Mouse (Mus musculus): ENCODE results near the gene Ubald1. TPM values are rescaled to one million over a fixed set of nuclear protein-coding genes. Genes with fewer than 3 reads are reported as not detected.

Gene Ubald1
- polyA plus RNA-seq, 1 experiment from 2014 or later, result 29.8 TPM

DNA sequence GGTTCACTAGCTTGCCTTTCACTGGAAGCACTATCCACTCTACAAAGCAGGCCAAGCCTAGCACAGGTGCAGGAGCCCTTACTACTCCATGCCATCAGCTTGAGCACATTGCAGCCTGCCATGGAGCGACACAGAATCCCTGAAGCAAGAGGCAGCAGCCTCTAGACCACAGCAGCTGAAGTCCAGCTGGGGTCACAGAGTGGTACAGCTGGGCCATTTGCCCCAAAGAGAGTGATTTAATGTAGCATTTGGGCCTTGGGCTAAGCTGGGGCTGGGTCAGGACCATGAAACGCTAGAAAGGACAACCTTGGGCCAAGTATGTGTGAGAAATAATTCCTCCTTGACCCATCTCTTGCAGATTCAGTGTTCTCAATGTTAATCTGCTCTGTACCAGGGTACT lies 32.0 kb downstream of the Ubald1 start:
- DNase-seq (ENCODE audit: low spot score), result no peak
- Histone ChIP-seq H3K9me3 (no peaks in the 10 kb centered on the region), H3K4me1 (no peaks in the 10 kb centered on the region), H3K27ac (no peak overlapping the region), H3K27me3 (ENCODE audit: insufficient read depth, poor library complexity, severe bottlenecking) (no peaks in the 10 kb centered on the region; the same call in 1 of the 2 replicates), H3K4me3 (no peak overlapping the region), H3K36me3 (no peaks in the 10 kb centered on the region)
- 79% methylated on average over 2 of the region's 2 CpGs for WGBS

DNA sequence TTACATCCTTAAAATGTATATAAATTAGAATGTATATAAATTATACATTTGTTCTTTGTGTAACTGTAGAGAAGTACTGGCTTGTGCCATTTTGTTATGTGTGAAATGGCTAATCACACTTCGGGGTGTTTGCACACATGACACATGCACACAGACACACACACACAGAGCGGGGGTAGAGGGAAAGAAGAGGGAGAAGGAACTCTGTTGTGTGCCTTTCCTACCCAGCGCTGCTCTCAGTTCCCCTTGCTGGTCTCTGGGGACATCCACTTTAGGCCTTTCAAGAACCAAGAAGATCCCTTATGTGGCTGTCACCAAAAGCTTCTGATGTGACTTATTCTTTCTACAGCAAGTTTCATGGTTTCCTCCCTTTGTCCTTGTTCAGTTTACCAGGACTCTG lies 33.1 kb downstream of the Ubald1 start:
- no peak for DNase-seq (ENCODE audit: low spot score)
- H3K4me3 ChIP-seq, result no peak overlapping the region
- H3K27ac ChIP-seq, result no peak overlapping the region
- no peaks in the 10 kb centered on the region for H3K36me3 ChIP-seq
- WGBS, result 65% methylated on average over 3 of the region's 3 CpGs
- H3K9me3 ChIP-seq, result no peaks in the 10 kb centered on the region
- H3K4me1 ChIP-seq, result no peaks in the 10 kb centered on the region
- no peaks in the 10 kb centered on the region; the same call in 1 of the 2 replicates for H3K27me3 ChIP-seq (ENCODE audit: insufficient read depth, poor library complexity, severe bottlenecking)

DNA sequence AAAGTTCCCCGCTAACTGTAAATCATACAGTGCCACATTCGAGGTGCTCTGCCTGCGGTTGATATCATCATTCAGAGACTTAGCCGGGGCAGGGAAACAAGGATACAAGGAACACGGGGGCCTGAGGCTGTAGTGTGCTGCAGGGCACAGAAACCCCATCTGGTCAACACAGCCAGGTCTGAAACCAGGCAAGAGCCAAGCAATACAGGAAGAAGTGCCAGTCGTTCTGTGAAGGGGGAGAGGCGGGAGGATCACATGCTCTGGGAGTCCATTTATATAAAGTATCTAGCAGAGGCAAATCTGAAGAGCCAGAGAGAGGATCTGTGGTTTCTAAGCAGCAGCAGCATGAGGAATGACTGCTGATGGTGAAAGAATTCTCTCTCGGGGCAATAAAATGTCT lies 39.9 kb downstream of the Ubald1 start:
- Histone ChIP-seq H3K9me3 (no peaks in the 10 kb centered on the region), H3K27ac (no peak overlapping the region), H3K36me3 (no peaks in the 10 kb centered on the region), H3K4me1 (no peaks in the 10 kb centered on the region), H3K4me3 (no peak overlapping the region), H3K27me3 (ENCODE audit: insufficient read depth, poor library complexity, severe bottlenecking) (no peaks in the 10 kb centered on the region)
- no peak for DNase-seq (ENCODE audit: low spot score)
- WGBS, result 77% methylated on average over 8 of the region's 8 CpGs

DNA sequence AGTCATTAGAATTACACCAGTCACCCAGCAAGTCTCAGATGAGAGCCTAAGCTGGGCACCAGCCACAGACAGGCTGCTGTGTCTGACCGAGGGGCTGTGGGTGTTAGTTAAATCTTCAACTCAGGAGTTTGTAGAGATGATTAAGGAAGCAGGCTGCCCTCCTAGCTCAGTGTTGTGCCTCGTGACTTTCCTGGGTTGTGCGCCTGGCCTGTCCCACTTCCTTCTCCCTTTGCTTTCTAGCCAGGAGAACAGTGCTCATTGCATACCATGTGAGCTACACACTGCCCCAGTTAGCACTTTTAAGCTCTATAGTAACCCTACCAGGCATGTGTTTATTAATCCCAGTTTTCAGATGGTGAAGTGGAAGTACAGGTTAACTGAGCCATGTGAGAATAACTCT lies 40.6 kb downstream of the Ubald1 start:
- Histone ChIP-seq H3K27me3 (ENCODE audit: insufficient read depth, poor library complexity, severe bottlenecking) (no peaks in the 10 kb centered on the region), H3K4me3 (no peak overlapping the region), H3K4me1 (no peaks in the 10 kb centered on the region), H3K27ac (no peak overlapping the region), H3K9me3 (no peaks in the 10 kb centered on the region), H3K36me3 (no peaks in the 10 kb centered on the region)
- DNase-seq (ENCODE audit: low spot score), result no peak
- WGBS, result 75% methylated on average over 3 of the region's 3 CpGs

DNA sequence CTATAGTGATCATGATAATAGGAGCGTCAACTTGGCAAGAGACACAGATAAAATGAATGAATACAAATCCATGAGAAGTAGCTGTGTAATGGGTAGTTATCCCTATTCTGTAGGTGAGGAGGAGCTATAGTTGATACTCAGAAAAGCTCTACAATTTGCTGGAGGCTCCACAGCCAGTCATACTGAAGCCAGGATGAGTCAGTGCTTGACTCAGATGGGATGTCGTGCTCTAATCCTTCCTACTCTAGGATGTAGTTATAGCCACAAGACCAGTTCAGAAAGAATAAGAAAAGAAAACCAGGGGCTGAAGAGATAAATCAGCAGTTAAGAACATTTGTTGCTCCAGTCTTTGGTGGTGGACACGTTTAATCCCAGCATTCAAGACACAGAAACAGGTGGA lies 42.5 kb downstream of the Ubald1 start:
- WGBS, result 68% methylated on average over 3 of the region's 3 CpGs

DNA sequence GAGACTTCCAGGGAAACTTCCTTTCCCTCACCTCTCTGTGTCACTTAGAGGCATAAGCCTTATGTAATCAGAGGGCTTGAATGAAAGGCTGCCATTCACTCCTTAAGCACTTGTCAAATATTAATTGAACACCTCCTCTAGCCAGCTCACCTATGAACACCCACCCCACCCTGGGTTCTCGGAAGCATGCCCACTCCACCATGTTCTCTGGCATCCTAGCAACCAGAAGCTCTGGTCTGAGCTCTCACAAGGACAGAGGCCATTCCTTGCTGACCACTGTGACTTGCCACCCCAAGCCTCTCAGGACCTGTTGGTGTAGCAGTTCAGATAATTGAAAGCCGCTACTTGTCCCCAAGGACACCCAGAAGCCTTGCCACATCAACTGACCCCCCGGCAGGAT lies 44.9 kb downstream of the Ubald1 start, which contains the start of gene 4930562C15Rik:
TSS of gene 4930562C15Rik (plus strand) at position 226 of the 400 bp plus-strand sequence.
- Histone ChIP-seq H3K36me3 (no peaks in the 10 kb centered on the region), H3K27me3 (ENCODE audit: insufficient read depth, poor library complexity, severe bottlenecking) (no peaks in the 10 kb centered on the region), H3K4me3 (no peak within 1 kb of the TSS), H3K4me1 (peaks cover 2% of the 10 kb centered on the region; the same call in 1 of the 2 replicates), H3K27ac (no peak within 1 kb of the TSS), H3K9me3 (no peaks in the 10 kb centered on the region)
- 80% methylated on average over 3 of the region's 3 CpGs for WGBS
- DNase-seq (ENCODE audit: low spot score), result no peak

More for the DNA sequence above, 42.5 kb downstream of the Ubald1 start:
- H3K36me3 ChIP-seq, result no peaks in the 10 kb centered on the region
- H3K27ac ChIP-seq, result no peak overlapping the region
- no peak for DNase-seq (ENCODE audit: low spot score)
- H3K9me3 ChIP-seq, result no peaks in the 10 kb centered on the region
- no peaks in the 10 kb centered on the region for H3K27me3 ChIP-seq (ENCODE audit: insufficient read depth, poor library complexity, severe bottlenecking)
- H3K4me1 ChIP-seq, result no peaks in the 10 kb centered on the region
- no peak overlapping the region for H3K4me3 ChIP-seq

DNA sequence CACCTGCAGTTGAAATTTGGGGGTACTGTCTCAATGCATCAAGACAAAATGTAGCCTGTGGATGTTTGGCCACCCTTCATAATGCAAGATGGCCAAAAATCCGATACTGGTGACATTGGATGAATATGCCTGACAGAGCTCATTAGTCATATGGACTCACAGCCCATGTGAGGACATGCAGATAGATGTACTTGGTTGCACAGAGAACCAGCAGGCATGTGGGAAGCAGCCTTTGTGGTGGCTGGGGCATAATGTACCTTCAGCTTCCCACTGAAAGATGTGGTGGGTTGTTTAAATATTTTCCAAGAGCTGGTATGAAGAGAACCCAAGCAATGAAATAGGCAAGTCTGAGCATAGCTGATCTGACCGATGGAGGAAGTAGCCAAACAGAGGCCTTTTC lies 46.3 kb downstream of the Ubald1 start:
- 69% methylated on average over 2 of the region's 2 CpGs for WGBS
- H3K27ac ChIP-seq, result no peak overlapping the region
- H3K36me3 ChIP-seq, result no peaks in the 10 kb centered on the region
- H3K4me3 ChIP-seq, result no peak overlapping the region
- no peak for DNase-seq (ENCODE audit: low spot score)
- peaks cover 2% of the 10 kb centered on the region; the same call in 1 of the 2 replicates for H3K4me1 ChIP-seq
- no peaks in the 10 kb centered on the region for H3K9me3 ChIP-seq
- no peaks in the 10 kb centered on the region for H3K27me3 ChIP-seq (ENCODE audit: insufficient read depth, poor library complexity, severe bottlenecking)

DNA sequence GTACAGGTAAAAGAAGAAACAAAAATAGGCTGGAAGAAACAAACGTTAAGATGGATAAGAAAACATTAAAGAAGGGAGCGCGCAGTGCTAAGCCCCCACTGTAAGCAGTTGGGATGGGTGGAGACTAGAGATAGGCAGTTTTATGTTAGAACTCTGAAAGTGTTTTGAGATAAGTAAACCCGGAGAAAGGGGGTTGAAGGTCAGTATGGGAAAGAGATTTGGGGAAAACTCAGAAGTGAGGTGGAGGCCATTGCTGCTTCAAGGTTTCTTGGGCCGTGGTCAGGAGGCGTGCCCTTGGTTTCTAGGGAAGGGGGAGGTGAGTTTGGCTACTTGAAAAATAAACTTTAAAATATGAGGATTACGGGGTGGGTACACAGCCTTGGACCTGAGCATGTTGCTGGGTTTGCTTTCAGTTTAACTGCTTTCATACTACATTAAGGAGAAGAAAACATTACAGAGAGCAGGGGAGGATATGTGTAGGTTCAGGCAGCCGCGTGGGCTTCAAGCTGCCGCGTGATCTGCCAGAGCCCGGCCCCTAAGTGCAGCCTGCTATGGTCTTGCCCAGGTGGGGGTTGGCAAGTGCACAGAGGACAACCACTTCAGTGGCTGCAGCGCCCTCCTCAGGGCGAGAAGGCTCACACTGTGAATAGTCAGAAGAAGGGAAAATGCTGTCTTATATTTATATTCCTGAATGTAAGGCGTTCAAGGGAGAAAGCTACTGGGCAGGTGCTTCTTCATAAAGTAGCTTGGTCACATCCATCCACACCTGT lies 48.3 kb downstream of the Ubald1 start:
- 64% methylated on average over 15 of the region's 15 CpGs for WGBS
- no peak overlapping the region for H3K27ac ChIP-seq
- H3K4me1 ChIP-seq, result peaks cover 2% of the 10 kb centered on the region; the same call in 1 of the 2 replicates
- H3K36me3 ChIP-seq, result no peaks in the 10 kb centered on the region
- no peaks in the 10 kb centered on the region for H3K27me3 ChIP-seq (ENCODE audit: insufficient read depth, poor library complexity, severe bottlenecking)
- no peak overlapping the region for H3K4me3 ChIP-seq
- no peaks in the 10 kb centered on the region for H3K9me3 ChIP-seq
- DNase-seq (ENCODE audit: low spot score), result no peak

DNA sequence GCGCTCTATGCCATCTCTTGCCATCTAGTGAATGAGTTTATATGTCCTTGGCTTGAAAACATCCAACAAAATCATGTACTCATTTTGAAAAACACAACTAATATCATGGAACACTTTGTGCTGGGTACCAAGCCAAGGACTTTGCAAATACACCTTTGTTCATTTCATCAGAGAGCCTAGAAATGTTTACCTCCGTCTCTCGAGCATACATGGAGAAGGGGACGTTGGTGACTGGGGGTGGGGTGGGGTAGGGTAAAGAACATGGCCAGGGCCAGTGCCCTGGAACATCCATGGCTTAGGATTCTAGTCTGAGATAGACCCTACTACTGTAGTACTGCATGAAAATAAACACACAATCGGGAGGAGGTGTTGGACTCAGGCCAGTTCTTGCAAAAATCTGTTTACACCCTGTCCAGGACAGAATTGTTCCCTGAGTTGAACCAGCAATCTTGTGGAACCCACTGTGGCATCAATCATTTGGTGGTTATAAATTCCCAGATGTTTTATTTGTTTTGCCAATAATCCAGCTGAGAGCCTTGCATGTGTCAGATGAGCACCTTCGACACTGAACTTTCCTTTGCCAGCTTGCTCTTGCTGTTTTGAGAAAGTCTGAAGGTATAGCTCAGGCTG lies 50.7 kb downstream of the Ubald1 start:
- Histone ChIP-seq H3K27me3 (ENCODE audit: insufficient read depth, poor library complexity, severe bottlenecking) (no peaks in the 10 kb centered on the region), H3K4me3 (no peak overlapping the region), H3K36me3 (no peaks in the 10 kb centered on the region), H3K27ac (no peak overlapping the region), H3K4me1 (peaks cover 2% of the 10 kb centered on the region; the same call in 1 of the 2 replicates), H3K9me3 (no peaks in the 10 kb centered on the region)
- no peak for DNase-seq (ENCODE audit: low spot score)
- WGBS, result 87% methylated on average over 6 of the region's 6 CpGs

DNA sequence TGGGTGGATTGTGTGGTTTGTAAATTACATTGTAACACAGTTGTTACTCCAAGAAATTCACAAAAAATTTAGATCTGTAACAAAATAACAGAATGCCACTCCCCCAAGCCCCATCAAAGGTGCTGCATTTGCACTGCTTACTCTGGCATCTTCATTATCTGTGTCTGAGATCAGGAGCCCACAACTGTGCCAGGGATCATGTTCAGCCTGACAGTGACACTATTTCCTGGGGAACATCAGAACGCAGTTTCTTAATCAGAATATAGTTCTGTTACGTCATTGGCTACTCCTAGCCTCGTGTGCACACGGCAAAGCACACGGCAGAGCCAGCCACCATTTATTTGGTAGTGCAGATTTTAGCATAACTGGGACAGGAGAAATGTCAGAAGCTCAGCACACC lies 52.5 kb downstream of the Ubald1 start:
- peaks cover 2% of the 10 kb centered on the region; the same call in 1 of the 2 replicates for H3K4me1 ChIP-seq
- no peak for DNase-seq (ENCODE audit: low spot score)
- H3K36me3 ChIP-seq, result no peaks in the 10 kb centered on the region
- WGBS, result 85% methylated on average over 5 of the region's 5 CpGs
- no peaks in the 10 kb centered on the region for H3K27me3 ChIP-seq (ENCODE audit: insufficient read depth, poor library complexity, severe bottlenecking)
- no peaks in the 10 kb centered on the region for H3K9me3 ChIP-seq
- no peak overlapping the region for H3K27ac ChIP-seq
- no peak overlapping the region for H3K4me3 ChIP-seq

Other genes starting within 250 kb of the Ubald1 start
- 13.7 and 16.9 TPM in 2 replicates for gene Vasn, start 240.4 kb downstream of the Ubald1 start, polyA plus RNA-seq (2016; fragmentation: Nextera tagmentation; extraction: Ambion mirVana)
- gene Dnaja3, start 240.3 kb downstream of the Ubald1 start, polyA plus RNA-seq (2016; fragmentation: Nextera tagmentation; extraction: Ambion mirVana), result 78.3 and 85.5 TPM in 2 replicates
- 22.7 and 23.9 TPM in 2 replicates for gene Coro7, start 200.5 kb downstream of the Ubald1 start, polyA plus RNA-seq (2016; fragmentation: Nextera tagmentation; extraction: Ambion mirVana)
- 63.3 and 97.6 TPM in 2 replicates for gene Nmral1, start 161.0 kb downstream of the Ubald1 start, polyA plus RNA-seq (2016; fragmentation: Nextera tagmentation; extraction: Ambion mirVana)
- 101 and 104 TPM in 2 replicates for gene Hmox2, start 154.0 kb downstream of the Ubald1 start, polyA plus RNA-seq (2016; fragmentation: Nextera tagmentation; extraction: Ambion mirVana)
- 121 and 152 TPM in 2 replicates for gene Cdip1, start 90.0 kb downstream of the Ubald1 start, polyA plus RNA-seq (2016; fragmentation: Nextera tagmentation; extraction: Ambion mirVana)
- gene 4930562C15Rik, start 44.9 kb downstream of the Ubald1 start, polyA plus RNA-seq (2016; fragmentation: Nextera tagmentation; extraction: Ambion mirVana), result 0.44 and 0.59 TPM in 2 replicates
- 96.2 and 131 TPM in 2 replicates for gene Mgrn1, start 5.9 kb upstream of the Ubald1 start, polyA plus RNA-seq (2016; fragmentation: Nextera tagmentation; extraction: Ambion mirVana)
- 111 and 125 TPM in 2 replicates for gene Nudt16l1, start 58.4 kb upstream of the Ubald1 start, polyA plus RNA-seq (2016; fragmentation: Nextera tagmentation; extraction: Ambion mirVana)
- gene Anks3, start 83.9 kb upstream of the Ubald1 start, polyA plus RNA-seq (2016; fragmentation: Nextera tagmentation; extraction: Ambion mirVana), result 38.5 and 44.4 TPM in 2 replicates
- gene Sept12, start 117.5 kb upstream of the Ubald1 start, polyA plus RNA-seq (2016; fragmentation: Nextera tagmentation; extraction: Ambion mirVana), result not detected in 2 replicates
- 3.0 and 4.2 TPM in 2 replicates for gene Smim22, start 127.0 kb upstream of the Ubald1 start, polyA plus RNA-seq (2016; fragmentation: Nextera tagmentation; extraction: Ambion mirVana)
- 55.5 and 57.4 TPM in 2 replicates for gene Rogdi, start 133.2 kb upstream of the Ubald1 start, polyA plus RNA-seq (2016; fragmentation: Nextera tagmentation; extraction: Ambion mirVana)
- 129 and 130 TPM in 2 replicates for gene Glyr1, start 169.5 kb upstream of the Ubald1 start, polyA plus RNA-seq (2016; fragmentation: Nextera tagmentation; extraction: Ambion mirVana)
- gene Ubn1, start 169.7 kb upstream of the Ubald1 start, polyA plus RNA-seq (2016; fragmentation: Nextera tagmentation; extraction: Ambion mirVana), result 13.3 and 15.7 TPM in 2 replicates

Measured in heart, embryonic 10.5 days (tissue).